Mouse (Mus musculus): ENCODE data around the gene Tiam2. TPM values are rescaled to one million over a fixed set of nuclear protein-coding genes. Genes with fewer than 3 reads are reported as not detected.

The Tiam2 gene
- total RNA-seq, 2 experiments from 2014 or later, result 10.1 to 13.1 TPM

DNA sequence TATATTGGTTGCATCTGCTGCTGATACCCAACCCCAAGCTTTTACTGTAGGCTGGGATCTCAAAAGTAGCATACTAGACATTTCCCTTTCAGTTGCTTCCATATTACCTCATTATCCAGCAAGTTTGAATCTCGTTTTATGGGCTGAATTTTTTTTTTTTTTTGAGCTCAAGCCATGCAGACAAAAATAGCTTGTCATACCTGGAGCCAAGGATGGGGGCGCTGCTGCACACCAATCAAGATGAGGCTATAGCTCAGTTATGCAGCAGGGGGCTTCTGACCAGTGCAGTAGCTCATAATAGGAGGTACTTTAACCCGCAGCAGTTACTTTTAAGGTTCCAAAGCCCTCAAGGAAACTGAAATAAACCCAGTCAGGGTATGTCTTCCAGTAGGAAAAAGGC is 171.7 kb downstream of the Tiam2 start:
- peak; percentile 67 for DNase-seq

DNA sequence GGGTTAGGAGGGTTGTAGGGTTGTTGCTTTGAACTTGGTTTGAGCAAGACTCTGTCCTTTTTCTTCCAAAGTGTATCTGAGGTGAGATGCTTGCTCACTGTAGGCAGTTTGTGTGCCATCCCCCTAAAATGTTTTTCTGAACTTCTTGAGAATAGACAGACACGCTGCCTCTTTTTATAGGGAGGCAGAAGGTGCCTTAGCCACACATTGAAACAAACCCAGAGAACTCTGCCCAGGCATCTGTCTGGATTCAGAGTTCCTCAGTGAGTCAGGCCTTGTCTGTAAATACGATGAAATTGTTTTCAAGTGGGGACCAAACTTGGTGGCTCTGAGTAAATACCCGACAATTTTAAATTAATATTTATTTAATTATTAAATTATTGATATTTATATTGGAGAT is 172.2 kb downstream of the Tiam2 start:
- no peak for DNase-seq

DNA sequence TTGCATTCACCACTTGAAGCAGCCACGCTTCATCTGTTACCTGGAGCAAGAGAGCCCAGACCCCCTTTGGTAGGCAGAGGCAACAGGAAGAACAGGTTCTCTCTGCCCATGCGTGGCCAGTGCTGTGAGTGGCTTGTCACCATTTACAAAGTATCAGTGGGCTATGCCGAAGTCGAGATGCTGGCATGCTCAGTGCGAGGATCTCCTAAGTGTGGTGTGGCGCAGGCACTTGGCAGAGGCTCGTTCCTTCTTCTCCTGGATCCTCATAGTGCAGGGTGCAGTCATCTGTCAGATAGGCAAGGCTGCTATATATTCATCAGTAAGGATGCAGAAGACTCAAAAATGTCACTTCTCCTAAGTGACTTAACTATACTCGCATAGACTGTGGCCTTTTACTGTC is 173.1 kb downstream of the Tiam2 start:
- no peak for DNase-seq

DNA sequence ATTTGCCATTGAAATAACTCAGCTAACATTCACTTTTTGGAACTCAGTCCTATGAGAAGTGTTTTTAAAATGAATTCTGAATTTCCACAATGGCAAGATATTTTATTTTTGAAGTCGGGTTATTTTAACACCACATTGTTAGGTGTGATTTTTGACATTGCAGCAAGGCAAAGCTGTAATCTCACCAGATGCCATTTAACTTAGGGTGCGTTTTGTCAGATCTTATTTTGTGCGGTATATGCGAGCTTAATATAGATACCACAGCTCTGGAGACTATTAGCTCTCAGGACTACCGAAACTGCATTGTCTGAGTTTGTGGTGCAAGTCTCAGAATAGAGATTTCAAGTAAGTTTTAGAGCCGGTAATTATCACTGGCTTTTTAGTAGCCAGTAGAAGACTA is 173.7 kb downstream of the Tiam2 start:
- DNase-seq, result no peak

DNA sequence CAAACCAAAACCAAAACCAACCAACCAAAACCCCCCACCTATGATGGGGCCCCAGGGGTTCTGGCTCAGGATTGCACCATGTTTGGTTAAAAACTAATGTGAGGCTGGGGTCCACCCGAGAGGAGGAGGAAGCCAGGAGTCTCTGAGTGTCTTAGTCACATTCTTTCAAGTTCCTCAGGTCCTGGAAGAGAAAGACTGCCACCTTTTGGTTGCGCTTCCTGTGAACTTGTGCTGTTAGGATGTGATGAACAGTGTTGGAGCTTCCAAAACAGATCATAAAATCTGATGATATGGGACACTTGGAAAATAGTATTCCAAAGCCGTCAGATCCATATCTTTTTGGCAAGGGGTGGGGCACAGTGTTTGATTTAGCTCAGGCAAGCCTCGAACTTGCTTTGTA is 174.6 kb downstream of the Tiam2 start:
- no peak for DNase-seq

DNA sequence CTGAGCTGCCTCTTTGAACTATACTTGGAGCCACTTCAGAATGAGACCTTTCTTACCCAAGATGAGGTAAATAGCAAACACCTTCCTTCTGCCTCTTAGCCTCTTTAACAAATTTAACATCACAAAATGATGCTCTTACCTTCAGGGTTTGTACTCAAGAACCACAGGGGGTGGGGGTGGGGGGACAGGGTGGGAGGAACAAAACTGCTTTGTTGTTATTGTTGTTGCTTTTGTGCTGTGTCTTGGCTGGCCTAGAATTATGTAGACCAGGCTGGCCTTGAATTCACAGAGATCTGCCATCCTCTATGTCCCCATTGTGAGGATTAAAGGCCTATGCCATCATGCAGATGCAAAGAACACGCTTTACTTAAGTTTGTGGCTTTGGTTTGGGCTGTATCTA is 179.3 kb downstream of the Tiam2 start:
- no peak for DNase-seq

DNA sequence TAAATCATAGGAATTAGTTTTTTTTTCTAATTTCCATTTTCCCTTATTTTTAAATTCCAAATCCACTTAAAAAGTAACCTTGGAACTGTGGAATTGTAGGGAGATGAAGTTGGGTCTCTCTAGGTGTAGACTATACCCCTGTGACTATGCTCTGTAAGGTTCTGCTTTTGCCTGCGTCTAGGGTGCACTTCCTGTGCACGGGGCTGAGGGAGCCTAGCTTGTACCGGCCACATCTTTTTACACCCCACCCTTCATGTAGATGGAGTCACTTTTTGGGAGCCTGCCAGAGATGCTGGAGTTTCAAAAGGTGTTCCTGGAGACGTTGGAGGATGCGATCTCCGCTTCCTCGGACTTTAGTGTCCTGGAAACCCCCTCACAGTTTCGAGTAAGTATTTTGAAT is 180.1 kb downstream of the Tiam2 start:
- DNase-seq, result no peak

DNA sequence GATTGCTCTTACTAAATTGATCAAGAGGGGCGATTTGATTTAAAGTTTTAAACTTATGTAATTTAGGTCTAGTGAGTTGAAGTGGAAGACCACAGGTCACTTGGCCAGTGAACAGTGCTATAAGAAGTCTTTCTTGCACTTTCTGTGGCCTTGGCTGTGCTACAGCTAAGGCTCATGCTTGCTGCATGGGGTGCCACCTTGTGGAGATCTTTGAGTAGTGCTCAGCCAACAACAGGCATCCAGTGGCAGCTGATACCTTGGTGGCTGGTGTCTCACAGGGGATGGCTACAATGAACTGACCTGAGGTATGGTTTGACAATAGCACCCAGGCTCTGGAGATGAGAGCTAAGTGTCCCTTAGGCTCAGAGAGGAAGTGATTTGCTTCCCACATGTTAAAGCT is 183.5 kb downstream of the Tiam2 start:
- peak; percentile 75 for DNase-seq

DNA sequence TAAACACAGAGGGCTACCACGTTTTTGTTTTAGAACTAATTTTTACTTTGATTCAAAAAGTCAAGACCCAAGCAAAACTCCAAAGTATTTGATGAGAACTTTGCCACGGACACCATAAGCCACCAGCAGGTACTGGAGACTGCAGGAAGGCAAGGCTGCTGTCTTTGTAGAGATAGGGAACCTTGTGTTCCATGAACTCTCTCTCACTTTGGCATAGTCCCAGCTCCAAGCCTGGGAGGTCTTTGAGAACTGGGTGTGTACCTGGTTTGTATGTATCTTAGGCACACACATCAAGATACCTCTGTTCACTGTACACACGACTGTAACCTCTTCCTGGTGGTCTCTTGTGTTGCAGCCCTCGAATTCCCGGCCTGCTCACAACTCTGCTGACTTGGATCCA is 187.9 kb downstream of the Tiam2 start:
- DNase-seq, result no peak

DNA sequence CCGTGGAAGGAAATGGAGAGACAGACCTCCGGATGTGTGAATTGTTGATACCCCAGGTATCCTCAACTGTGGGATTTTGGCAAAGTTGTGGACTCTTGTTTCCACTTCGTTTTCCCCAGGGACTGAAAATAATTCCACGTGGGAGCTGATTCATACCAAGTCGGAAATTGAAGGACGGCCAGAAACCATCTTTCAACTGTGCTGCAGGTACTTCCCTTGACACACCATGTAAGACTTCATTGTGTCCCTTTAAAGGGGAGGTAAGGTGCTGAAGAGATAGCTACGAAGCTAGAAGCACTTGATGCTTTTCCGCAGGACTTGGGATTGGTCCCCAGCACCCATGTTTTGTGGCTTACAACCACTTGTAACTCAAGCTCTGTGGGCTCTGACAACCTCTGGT is 189.5 kb downstream of the Tiam2 start:
- no peak for DNase-seq

DNA sequence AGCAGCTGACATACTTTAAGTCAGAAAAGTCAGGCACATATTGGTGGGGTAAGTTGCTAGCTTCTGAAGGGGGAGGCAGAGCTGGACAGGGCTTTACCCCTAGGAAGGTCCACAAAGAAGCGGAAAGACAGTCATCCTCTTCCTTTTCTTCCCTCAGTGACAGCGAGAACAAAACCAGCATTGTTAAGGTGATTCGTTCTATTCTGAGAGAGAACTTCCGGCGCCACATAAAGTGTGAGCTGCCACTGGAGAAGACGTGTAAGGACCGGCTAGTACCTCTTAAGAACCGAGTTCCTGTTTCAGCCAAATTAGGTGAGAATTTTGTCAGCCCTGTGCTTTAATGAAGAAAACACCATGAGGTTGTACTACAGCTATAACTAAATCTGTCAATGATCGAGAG is 190.0 kb downstream of the Tiam2 start:
- DNase-seq, result no peak

DNA sequence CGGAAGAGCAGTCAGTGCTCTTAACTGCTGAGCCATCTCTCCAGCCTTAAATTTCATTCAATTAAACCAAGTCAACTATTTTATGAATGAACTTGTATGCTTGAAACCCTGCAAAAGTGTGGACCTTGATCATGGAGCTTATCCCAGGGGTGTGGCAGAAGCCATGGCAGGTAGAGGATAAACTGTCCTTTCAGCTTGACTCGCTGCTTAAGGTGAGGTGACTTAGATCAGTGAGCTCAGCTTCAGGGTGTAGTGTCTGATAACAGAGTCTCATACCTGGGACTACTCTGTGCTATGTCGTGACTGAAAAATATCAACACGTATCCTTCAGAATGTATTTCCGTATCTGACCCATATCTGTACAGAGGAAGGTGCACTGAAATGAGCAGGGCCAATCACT is 194.0 kb downstream of the Tiam2 start:
- DNase-seq, result no peak

DNA sequence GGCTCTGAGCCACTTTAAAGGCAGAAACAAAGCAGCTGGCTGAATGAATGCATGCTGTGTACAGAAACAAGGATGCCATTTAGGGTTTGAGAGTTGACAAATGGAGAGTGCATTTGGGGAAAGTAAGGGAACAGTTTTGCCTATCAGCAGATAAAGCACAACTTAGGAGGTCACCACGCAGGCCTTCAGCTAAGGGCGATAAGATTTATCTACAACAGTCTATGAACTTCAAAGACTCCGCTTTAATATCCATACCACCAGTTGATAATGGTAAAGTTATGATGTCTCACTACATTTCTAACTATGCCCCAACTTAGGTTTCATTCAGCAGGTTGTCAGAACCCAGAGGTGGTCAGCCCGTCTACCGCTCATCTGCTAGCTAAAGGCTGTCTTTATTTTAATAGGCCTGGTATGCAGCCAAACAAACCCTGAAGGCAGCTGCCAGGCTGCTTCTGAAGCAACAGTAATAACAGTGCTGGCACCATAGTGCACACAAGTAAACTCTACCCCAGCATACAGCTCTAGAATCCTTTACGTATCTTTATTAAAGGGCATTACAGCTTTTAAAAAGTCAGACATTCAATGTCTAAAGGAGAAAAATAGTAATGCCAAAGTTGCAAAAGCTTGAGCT is 201.6 kb downstream of the Tiam2 start:
- no peak for DNase-seq

DNA sequence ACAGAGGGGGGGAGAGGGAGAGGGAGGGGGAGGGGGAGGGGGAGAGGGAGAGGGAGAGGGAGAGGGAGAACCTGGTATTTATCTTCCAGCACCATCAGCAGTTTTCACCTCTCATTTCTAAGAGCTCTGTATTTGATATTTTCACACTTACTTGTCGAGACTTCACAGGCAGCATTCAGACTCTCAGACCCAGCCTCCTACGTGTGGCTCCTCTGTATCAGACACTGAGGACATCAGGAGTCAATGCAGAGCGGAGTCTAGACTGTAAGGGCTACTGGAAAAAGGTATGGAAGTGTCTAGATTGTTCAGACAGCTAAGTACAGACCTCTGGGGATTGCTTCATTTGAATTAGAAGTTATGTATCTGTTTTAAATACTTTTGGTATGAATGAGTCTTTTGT is 203.2 kb downstream of the Tiam2 start:
- no peak for DNase-seq

DNA sequence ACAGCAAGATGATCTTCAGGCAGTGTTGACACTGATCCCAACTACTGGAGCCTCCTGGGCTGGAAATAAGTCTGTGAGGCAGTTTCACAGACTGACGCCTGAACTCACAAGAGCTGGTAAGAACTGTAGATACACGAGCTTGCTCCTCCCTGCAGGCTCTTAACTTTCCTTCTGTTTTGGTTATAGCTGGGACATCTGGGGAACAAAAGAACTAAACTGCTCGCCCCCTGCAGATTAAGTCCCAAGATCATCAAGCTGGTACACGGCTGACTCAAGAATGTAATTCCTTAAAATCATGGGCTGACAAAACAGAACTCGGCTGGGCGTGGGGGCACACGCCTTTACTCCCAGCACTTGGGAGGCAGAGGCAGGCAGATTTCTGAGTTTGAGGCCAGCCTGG is 204.2 kb downstream of the Tiam2 start:
- no peak for DNase-seq

DNA sequence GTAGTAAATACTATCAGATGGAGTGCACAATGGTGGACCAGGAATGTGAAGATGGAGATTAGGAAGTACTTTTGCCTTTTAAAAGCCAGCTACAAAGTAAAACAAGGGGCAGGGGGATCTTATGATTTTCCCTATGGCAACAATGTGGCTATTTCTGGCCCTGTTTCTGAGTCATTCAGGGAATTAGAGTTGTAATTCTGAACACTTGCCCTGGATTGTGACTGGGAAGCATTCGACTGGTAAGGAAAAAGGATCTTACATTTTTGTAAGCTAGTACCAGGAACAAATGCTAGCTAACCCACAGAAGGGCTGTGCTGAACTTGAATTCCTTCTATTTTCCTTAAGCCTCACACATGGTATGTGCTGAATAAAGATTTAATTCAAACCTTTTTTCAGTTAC is 205.3 kb downstream of the Tiam2 start:
- DNase-seq, result no peak

DNA sequence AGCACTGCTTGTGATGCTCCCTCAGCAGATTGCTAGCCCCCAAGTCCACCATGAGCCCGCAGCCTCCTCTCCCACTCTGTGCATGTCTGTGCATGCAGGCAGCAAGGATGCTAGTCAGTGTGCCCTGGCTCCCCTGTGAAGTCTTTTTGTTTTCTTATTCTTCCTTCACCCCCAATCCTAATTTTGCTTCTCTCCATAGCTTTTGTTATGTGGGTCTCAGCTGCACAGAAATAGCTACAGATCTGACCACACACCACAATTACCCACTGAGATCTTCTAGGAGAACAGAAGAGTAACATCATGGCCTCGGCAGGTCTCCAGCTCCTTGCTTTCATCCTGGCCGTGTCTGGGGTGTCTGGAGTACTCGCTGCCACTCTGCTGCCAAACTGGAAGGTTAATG is 205.9 kb downstream of the Tiam2 start, which contains the start of gene Cldn20:
Gene Cldn20 (plus strand): TSS at position 301 of the 400 bp plus-strand sequence.
- DNase-seq, result no peak

DNA sequence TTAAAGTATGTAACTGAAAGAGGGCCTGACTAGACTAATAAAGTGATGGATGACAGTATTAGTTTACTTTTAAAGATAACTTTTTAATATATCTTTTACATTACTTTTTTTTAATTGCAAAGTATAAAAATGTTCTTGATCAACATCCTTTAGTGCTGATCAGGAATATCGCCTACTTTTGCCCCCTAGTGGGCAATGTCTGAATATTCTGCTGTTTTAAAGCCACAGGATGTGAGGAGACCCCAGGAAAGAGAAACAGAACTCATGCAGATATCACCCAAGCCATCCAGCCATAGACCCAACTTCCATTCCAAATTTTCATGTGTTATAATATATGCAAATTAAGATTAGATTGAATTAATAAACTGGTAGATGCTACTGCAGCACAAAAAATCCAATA is 207.1 kb downstream of the Tiam2 start:
- peak; percentile 23 for DNase-seq

DNA sequence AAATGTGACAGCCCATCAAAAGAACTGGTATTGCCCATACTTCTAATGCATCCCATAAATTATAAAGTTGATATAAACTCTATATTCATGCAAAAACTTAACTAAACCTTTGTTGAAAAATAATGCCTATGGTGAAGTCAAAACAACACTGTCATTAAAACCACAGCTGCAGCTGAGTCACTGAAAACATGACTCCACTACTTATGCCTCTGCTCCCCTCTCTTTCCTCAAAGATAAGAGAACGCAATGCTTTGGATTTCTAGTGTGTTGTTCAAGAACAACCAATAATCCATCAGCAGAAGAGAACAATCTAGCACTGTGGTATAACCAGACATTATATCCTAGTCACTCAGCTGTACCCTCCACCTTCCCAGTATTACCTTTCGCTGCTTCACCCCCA is 213.9 kb downstream of the Tiam2 start:
- DNase-seq, result no peak

DNA sequence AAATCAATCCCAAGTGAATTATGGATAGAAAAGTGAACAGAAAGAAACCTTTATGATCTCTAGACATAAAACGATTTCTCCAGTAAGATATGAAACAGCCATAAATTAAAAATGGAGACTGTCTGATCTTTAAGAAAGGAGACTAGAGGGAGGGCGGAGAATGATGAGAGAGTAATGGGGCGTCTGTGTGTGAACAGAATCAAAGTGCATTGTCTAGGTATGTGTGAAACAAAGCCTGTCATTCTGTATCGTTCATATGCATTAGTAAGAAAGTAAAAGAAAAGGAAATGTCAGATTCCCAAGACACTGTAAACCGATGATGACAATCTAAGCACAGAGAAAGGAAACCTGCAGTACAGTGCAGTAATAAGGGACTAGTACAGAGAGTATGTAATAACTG is 214.7 kb downstream of the Tiam2 start:
- no peak for DNase-seq

DNA sequence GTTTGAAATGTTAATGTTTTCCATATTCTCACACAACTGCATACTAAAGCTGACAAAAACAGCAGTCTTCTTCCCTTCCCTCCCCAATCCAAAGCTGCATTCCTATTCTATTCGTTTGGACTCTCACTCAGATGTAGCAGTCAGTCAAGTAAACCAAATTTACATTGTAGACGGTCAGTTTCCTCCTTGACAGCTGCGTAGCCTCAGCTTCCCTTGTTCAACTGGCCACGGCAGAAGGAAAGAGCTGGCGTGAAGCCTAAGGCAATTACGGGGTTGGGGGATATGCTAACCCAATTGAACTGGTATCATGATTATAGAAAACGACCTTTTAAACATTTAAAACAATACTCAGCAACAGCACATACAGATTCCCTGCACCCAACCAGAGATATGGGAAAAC is 221.4 kb downstream of the Tiam2 start:
- DNase-seq, result no peak

DNA sequence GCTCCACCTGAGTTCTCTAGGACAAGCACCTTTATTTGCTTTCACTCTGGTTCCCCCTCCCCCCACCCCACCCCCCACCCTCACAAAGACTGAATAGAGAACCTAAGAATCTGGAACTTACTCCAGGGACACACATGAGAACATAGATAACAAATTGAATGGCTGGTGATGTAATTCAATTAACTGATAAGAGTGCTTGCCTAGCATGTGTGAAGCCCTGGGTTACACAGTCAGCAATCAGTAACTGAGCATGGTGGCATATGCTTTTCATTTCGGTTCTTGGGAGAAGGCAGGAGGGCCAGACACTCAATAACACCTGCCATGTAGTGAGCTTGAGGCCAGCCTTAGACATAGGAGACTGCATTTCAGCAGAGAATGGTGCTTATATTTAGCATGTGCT is 229.9 kb downstream of the Tiam2 start:
- DNase-seq, result no peak

DNA sequence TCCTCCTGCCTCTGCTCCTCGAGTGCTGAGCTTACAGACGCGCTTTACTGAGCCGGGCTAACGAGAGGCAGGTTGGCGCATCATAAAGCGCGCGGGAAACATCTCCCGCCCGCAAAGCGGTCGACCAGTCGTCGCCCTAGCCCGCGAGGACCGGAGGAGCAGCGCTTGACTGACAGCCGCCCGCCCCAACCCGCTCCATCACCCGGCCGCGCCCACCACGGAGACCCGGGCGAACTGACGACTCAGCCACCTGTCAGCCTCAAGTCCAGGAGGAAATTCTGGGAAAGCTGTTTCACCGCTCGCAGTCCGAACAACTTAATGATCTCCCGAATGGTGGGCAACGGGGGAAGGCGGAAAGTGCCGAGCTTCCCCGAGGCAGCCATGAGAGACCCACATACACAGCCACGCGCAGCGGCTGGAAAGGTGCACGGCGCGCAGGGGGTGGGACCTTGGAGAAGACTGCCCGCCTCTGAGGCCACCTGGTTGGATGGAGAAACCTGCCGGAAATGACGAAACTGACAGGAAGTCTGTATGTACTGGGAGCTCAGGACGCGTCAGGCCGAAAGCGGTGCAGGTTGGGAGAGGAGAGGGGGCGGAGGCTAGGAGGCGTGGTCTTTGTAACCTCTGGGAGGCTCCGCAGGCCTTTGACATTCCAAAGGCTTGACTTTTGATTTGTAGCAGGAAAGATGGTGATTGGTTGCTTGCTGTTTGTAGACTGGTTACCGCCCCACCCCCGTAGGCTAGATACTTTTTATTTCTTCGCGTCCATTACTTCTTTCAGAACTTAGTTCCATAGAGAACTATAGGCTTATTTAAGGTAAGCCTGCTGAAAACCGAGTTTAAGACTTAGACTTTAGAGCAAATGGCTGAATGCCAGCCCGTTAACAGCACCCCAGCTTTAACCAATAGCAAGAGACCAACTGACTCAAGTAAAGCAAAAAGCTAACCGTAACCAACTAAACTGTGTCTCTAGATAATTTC is 231.2 kb downstream of the Tiam2 start, which contains the start of gene Tfb1m:
Gene Tfb1m (minus strand): TSS at position 451 of the 981 bp plus-strand sequence.
- DNase-seq, result peak; percentile 97
